Mouse (Mus musculus) mature B cell (primary cell): Measurements from ENCODE around the gene AI661453.
"Not testable (repeated sequence)": the region's sequence is repeated elsewhere in the genome, so short reads cannot be mapped to it uniquely, and the experiment has no call there.

Experiments used
- in situ Hi-C: fragments of 300-500 bp; cut with MboI; formaldehyde crosslinking; loops from 2 replicates; pipeline ENCODE4 v1.14.3; 2019

Gene AI661453

GRCm38 (mm10) chr17:47502707-47503045 is 66.3 kb downstream of the AI661453 start:
- in situ Hi-C loops: not testable (repeated sequence)

GRCm38 (mm10) chr17:47503689-47504088 is 67.3 kb downstream of the AI661453 start:
- in situ Hi-C loops: no loop called here

- in situ Hi-C loops: no loop called here
Observed at GRCm38 (mm10) chr17:47504228-47504627, 67.8 kb downstream of the AI661453 start.

- in situ Hi-C loops: no loop called here
Observed at GRCm38 (mm10) chr17:47504941-47505346, 68.5 kb downstream of the AI661453 start, which contains the start of gene Ccnd3. Gene Ccnd3, plus strand, starts transcription at chr17:47505051.

- in situ Hi-C loops: no loop called here
Observed at GRCm38 (mm10) chr17:47505566-47505965, 69.2 kb downstream of the AI661453 start.

- in situ Hi-C loops: no loop called here
Observed at GRCm38 (mm10) chr17:47506042-47506441, 69.6 kb downstream of the AI661453 start.

- in situ Hi-C loops: no loop called here
Observed at GRCm38 (mm10) chr17:47506697-47507096, 70.3 kb downstream of the AI661453 start.

- in situ Hi-C loops: no loop called here
Observed at GRCm38 (mm10) chr17:47507523-47507922, 71.1 kb downstream of the AI661453 start.

GRCm38 (mm10) chr17:47508012-47508608 is 71.7 kb downstream of the AI661453 start:
- in situ Hi-C loops: no loop called here

GRCm38 (mm10) chr17:47509031-47509705 is 72.8 kb downstream of the AI661453 start:
- in situ Hi-C loops: no loop called here

- in situ Hi-C loops: no loop called here
Observed at GRCm38 (mm10) chr17:47511111-47512020, 75.0 kb downstream of the AI661453 start.

- in situ Hi-C loops: no loop called here
Observed at GRCm38 (mm10) chr17:47512956-47513775, 76.8 kb downstream of the AI661453 start.

- in situ Hi-C loops: loop anchor here (5.0 kb wide), 1 partner anchor 52 kb away; no protein-coding TSS in a partner anchor
Observed at GRCm38 (mm10) chr17:47515180-47515844, 78.9 kb downstream of the AI661453 start.

- in situ Hi-C loops: loop anchor here (5.0 kb wide), 1 partner anchor 51 kb away; no protein-coding TSS in a partner anchor
Observed at GRCm38 (mm10) chr17:47516232-47516631, 79.8 kb downstream of the AI661453 start.

GRCm38 (mm10) chr17:47518205-47518604 is 81.8 kb downstream of the AI661453 start:
- in situ Hi-C loops: loop anchor here (5.0 kb wide), 1 partner anchor 49 kb away; no protein-coding TSS in a partner anchor
